Mouse (Mus musculus) layer of hippocampus, postnatal 36 days (tissue): ENCODE results near the gene Mettl7b. TPM values are rescaled to one million over a fixed set of nuclear protein-coding genes. Genes with fewer than 3 reads are reported as not detected.
"Not testable (repeated sequence)": the region's sequence is repeated elsewhere in the genome, so short reads cannot be mapped to it uniquely, and the experiment has no call there.

Source experiments
- DNase-seq, 2 experiments: peaks; one replicate each; pipeline ENCODE4 v3.0.0; 2022
- total RNA-seq, 2 experiments: library from RNA; stranded (reverse); gene quantifications; 2 replicates each; pipeline ENCODE4 v1.2.3; 2021

Mettl7b gene
- not detected for total RNA-seq

DNA sequence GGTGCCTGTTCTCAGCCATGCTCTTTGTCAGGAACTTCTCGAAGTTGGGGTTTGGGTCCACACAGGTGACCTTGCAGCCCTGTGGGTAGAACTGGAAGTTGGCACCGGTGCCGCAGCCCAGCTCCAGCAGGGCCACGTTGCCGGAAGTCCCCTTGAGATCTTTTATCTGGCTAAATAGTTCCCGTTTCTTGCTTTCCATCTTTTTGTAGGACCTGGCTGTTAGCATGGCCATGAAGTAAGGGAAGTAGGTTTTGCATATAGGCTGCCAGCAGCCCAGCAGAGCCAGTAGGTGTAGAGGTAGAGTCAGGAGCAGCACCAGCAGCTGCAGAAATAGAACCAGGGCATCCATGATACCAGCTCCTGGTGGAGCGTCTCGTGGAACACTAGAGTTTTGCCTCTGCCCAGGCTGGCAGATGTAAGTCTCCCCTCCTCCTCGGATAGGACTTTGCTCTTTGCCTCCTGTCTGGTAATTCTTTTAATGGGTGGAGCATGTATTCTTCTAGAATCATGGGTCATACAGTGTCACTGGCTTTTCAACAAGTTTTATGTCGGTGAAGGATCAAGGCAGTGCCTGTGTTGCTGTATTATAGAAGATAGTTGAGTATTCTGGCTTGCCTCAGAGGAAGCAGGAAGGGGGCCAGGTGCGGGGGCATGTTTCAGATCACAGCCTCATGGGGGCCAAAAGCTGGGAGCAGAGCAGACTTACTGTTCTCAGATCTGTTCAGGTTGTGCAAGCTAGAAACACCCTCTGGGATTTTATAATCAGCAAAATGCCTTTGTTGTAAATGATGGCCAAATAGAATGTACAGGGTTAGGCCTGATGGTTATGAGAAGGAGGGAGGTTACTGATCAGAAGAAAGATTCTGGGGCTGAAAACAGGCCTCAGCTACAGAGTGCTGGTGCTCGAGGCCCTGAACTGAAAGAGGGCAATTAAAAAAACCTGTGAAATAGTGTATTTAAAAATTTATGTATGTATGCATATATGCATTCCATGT lies at the start of gene Mettl7b:
Gene Mettl7b (minus strand): TSS at position 399 of the 995 bp plus-strand sequence.
- DNase-seq: peak in 1 of 2 experiments; percentile 15

DNA sequence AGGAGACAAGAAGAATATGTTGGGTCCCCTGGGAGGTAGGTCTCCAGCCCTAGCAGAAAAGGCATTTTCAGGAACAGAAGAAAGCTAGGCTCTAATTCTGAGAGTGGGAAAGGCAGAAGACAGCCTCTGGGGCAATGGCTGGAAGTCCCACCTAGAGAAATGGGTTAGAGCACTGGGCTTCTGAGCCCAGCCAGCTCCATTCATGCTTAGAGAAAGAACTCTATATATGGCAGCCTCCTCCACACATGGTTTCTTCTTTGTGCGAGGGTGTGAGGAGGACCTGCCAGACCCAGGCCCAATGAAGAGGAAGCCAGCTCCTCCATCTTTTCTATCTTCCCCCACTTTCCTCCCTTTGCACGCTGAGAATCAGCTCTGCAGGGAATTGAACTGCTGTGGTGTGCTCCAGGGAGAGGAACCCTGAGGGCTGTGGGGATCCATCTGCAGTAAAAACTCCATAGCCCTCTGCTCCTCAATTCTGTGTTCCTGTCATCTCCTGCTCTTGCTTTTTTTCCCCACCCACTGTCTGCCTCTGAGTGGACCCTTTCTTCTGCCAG lies 49.6 kb upstream of the Mettl7b start, which contains the start of gene Olfr763:
Gene Olfr763 (plus strand): TSS at position 504 of the 554 bp plus-strand sequence.
- DNase-seq: no peak

GRCm38 (mm10) chr10:129004032-129004920 lies 43.5 kb upstream of the Mettl7b start:
- no peak for DNase-seq

- no peak for DNase-seq
Measured at GRCm38 (mm10) chr10:128996523-128997040, 35.8 kb upstream of the Mettl7b start.

- DNase-seq: no peak
Measured at GRCm38 (mm10) chr10:128995796-128996195, 35.0 kb upstream of the Mettl7b start.

DNA sequence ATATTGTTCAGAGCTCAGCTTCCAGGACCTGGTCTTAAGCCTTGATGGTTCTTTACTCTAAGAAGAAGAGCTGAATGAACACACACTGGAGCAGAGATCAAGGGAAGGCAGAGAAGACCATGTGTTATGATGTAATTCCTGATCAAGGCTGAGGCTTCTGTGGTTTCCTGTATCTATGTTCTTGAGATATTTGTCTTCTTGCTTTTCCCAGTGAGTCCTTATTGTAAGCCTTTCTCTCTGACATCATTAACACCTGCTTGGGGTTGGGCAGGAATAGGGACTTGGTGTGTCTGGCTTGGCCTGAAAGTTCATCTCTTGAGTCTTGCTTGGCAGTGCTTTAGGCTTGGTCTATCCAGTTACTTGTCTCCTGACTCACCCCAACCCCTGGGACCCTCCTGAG lies 30.2 kb upstream of the Mettl7b start:
- no peak for DNase-seq

DNA sequence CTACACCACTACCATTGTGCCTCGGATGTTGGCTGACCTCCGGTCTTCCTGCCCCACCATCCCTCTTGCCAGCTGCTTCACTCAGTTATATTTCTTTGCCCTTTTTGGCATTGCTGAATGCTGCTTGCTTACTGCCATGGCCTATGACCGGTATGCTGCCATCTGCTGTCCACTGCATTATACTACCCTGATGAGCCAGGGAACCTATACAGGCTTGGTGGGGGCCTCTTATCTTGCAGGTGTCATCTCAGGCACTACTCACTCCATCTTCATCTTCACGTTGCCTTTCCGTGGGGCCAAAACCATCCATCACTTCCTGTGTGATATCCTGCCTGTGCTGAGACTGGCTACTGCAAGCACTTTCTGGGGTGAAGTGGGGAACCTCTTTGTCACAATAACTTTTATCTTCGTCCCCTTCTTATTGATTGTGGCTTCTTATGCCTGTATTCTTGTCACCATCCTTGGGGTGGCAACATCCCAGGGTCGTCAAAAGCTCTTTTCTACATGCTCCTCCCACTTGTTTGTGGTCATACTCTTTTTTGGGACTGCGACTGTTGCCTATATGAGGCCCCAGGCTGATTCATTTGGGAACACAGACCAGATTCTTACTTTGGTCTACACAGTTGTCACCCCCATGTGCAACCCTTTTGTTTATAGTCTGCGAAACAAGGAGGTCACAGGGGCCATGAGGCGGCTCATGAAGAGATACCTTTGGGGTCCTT lies 29.5 kb upstream of the Mettl7b start:
- DNase-seq: not testable (repeated sequence)

GRCm38 (mm10) chr10:128989131-128989530 lies 28.3 kb upstream of the Mettl7b start, which contains the start of gene Olfr9:
Gene Olfr9, plus strand, starts transcription at chr10:128989431.
- DNase-seq: not testable (repeated sequence)

GRCm38 (mm10) chr10:128980644-128981365 lies 20.0 kb upstream of the Mettl7b start:
- DNase-seq: no peak

- DNase-seq: peak; percentile 35 to 57
Measured at GRCm38 (mm10) chr10:128977522-128978114, 16.8 kb upstream of the Mettl7b start.

- no peak for DNase-seq
Measured at GRCm38 (mm10) chr10:128976395-128976794, 15.6 kb upstream of the Mettl7b start.

GRCm38 (mm10) chr10:128972841-128973240 lies 12.1 kb upstream of the Mettl7b start:
- no peak for DNase-seq

- DNase-seq: no peak
Measured at GRCm38 (mm10) chr10:128970740-128971250, 10.0 kb upstream of the Mettl7b start.

DNA sequence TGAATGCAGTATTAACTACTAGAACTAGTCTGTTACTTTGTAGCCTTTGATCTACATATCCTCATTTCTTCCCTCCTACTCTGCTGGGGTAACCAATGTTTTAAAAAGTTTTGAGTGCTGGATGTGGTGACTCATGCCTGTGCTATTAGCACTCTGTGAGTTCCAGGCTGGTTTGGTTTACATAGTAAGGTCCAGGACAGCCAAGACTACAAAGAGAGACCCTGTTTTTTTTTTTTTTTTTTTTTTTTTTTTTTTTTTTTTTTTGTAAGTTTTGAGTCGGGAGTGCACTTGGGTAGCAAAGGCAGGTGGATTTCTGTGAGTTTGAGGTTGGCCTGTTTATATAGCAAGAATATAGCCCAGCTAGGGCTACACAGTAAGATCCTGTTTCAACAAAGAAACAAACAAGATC lies 7.6 kb upstream of the Mettl7b start:
- DNase-seq: no peak

- no peak for DNase-seq
Measured at GRCm38 (mm10) chr10:128965871-128966270, 5.1 kb upstream of the Mettl7b start.

DNA sequence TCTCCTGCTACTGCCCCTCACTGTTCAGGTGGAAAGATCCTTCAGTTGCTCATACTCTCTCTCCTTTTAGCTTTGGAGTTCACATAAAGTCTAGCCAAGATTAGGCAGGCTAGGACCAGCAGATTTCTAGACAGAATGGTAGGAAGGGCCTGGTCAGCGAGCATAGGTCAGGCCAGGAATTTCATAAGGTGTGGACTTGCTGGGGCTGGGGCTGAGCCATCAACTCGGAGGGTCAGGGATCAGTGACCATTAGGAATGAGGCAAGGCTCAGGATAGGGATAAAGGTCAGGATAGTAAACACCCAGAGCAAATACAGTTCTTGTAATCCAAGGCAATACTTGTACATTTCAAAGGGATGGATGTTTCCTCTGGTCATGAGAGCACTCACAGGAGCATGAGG lies 4.2 kb upstream of the Mettl7b start:
- no peak for DNase-seq

DNA sequence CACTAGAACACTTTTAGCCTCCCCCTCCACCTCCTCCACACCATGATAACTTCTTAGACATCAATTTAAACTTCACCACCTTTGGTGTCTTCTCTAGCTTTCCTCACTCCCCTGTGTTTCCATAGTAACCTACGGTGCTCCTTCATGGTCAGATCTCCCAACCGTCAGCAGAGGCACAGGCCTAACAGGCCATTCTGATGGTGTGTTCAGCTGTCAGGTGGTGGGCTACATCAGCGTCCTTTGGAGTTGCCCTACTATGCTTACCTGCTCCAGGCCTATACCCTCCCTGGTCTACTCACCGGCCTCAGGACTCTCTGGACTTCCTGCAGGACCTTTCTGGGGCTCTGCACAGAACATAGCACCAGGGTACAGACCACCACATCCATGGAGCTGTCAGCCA lies 646 bp downstream of the Mettl7b start:
- DNase-seq: no peak

DNA sequence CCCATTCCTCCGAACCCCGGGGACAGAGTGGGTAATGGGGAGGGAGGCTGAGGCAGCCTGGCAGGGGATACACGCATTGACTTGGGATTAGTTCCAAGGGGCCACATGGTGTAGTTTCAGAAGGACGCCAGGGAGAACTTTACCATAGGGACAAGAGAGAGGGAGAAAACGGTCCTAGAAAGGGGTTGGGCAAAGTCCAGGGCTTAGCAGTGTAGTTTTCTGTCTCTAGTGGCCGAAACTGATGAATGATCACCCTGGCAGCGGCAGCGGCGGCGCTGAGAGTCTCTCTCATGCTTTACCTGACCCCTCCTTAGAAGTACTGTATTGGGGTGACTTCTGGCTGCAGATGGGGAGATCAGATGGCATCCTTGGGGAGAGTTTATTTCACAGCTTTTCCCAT lies 2.4 kb downstream of the Mettl7b start:
- no peak for DNase-seq

DNA sequence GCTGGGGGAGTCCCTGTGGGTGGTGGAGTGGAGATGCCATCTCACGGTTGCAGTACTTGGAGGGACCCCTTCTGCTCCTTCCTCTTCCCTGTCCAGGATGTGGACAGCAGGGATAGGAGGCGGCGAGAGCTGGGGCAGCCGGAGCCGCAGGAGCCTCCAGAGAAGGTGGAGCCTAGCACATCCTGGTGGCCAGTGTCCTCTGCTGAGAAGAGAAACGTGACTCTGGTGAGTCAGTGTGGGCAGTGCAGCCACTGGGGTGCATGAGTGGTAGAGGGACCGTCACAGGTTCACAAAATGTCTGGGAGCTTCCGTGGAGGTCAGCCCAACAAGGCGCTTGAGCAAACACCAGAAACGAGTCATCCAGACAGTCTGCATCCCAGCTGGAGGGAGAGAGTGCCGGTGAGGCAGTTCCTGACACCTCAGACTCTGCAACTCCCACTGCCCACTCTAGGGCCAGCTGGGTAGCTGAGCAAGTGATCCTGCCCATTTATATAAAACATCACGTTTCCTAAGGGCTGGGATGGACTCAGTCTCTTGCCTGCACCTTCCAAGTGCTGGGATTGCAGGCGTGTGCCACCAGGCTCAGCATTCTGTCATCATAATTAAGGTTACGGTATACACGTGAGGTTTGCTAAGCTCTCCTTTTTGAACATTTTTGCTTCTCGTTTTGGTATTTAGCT lies 10.4 kb downstream of the Mettl7b start:
- DNase-seq: no peak

DNA sequence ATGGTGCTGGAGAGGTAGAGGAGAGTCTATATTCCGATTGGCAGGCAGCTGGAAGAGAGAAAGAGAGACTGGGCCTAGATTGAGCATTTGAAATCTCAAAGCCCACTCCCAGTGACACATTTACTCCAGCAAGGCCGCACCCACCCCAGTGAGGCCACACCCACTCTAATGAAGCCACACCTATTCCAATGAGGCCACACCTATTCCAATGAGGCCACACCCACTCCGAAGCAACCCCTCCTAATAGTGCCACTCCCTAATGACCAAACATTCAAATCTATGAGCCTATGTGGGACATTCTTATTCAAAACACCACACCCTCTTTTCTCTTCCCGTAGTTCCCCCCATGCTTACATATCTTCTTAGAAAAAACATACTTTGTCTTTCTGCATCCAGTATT lies 13.3 kb downstream of the Mettl7b start:
- DNase-seq: no peak
